Mouse (Mus musculus): ENCODE results near the gene Runx3. TPM values are rescaled to one million over a fixed set of nuclear protein-coding genes. Genes with fewer than 3 reads are reported as not detected.

Runx3 gene
- polyA plus RNA-seq, 2 experiments = 6.3 to 11.1 TPM

DNA sequence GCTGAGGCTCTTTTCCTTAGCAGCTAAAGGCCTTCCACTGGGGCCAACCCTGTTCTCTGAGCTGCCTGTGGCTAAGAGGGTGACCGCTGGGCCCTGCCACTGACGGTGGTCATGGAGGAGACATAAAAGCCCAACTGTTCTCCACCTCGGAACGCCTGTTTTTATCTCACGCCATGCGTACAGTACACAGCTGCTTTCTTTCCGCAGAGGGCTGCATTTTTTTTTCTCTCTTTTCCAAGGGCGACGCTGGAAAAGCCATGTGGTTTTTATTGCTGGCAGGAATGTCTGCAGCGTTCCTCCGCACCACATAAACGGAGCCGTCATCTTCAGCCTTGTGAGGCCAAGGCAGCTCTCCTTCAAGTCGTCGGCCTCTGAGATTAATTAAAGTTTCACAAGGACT lies 26.3 kb downstream of the Runx3 start:
- no peaks in the 10 kb centered on the region for H3K36me3 ChIP-seq (ENCODE audit: control insufficient read depth, insufficient read depth, low read length)
- peak overlapping the region; percentile 18 for H3K4me2 ChIP-seq (replicated peaks; ENCODE audit: low read depth, low read length, severe bottlenecking)
- peak overlapping the region; percentile 63 for H3K27ac ChIP-seq (replicated peaks; ENCODE audit: low read depth, low read length)
- DNase-seq (ENCODE audit: low spot score) (peak; percentile 82), ATAC-seq (ENCODE audit: low FRiP score, low read depth) (peak; percentile 62; the same call in 1 of the 2 replicates)
- peaks cover 34% of the 10 kb centered on the region for H3K4me1 ChIP-seq (ENCODE audit: control insufficient read depth, insufficient read depth, low read length)
- 4% methylated on average over 15 of the region's 15 CpGs for WGBS
- 0 out of 2 replicates have a peak overlapping the region, but pooled peaks have one; percentile 13 for H3K9ac ChIP-seq (ENCODE audit: low read depth, low read length, severe bottlenecking)
- peaks cover 70% of the 10 kb centered on the region for H3K27me3 ChIP-seq (ENCODE audit: control insufficient read depth, insufficient read depth, low read length)
- H3K9me3 ChIP-seq (ENCODE audit: control insufficient read depth, low read length) = no peaks in the 10 kb centered on the region
- H3K4me3 ChIP-seq (replicated peaks; ENCODE audit: low read length) = no peak overlapping the region
- TF ChIP-seq POLR2A (IDR thresholded peaks at IDR 0.05; ENCODE audit: borderline replicate concordance, extremely low read depth, insufficient read depth, insufficient read length) = no peak

DNA sequence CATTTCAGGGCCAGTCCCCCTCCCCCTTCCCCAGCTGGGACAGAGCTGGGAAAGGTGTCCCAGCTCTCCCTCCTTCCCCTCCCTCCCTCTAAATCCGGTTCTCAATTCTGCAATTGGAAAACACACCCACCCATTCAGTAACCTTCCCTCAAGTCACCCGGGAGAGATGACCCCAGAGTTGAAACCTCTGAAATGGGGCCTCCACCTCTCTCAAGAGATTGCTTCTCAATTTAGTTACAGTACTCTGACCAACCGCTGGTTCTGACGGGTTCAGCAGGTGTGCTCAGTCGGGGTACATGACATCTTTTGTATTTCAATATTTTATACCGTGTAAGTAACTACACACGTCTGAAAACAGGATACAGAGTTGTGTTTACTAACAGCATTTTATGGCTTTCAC lies 28.2 kb downstream of the Runx3 start:
- WGBS = 9% methylated on average over 7 of the region's 7 CpGs
- no peak for TF ChIP-seq POLR2A (IDR thresholded peaks at IDR 0.05; ENCODE audit: borderline replicate concordance, extremely low read depth, insufficient read depth, insufficient read length)
- DNase-seq (ENCODE audit: low spot score) = no peak
- no peak overlapping the region for H3K4me3 ChIP-seq (replicated peaks; ENCODE audit: low read length)
- no peaks in the 10 kb centered on the region for H3K9me3 ChIP-seq (ENCODE audit: control insufficient read depth, low read length)
- peaks cover 76% of the 10 kb centered on the region for H3K27me3 ChIP-seq (ENCODE audit: control insufficient read depth, insufficient read depth, low read length)
- no peak overlapping the region for H3K27ac ChIP-seq (replicated peaks; ENCODE audit: low read depth, low read length)
- no peak overlapping the region for H3K4me2 ChIP-seq (replicated peaks; ENCODE audit: low read depth, low read length, severe bottlenecking)
- H3K9ac ChIP-seq (ENCODE audit: low read depth, low read length, severe bottlenecking) = no peak overlapping the region
- no peak for ATAC-seq (ENCODE audit: low FRiP score, low read depth)
- peaks cover 40% of the 10 kb centered on the region for H3K4me1 ChIP-seq (ENCODE audit: control insufficient read depth, insufficient read depth, low read length)
- no peaks in the 10 kb centered on the region for H3K36me3 ChIP-seq (ENCODE audit: control insufficient read depth, insufficient read depth, low read length)

DNA sequence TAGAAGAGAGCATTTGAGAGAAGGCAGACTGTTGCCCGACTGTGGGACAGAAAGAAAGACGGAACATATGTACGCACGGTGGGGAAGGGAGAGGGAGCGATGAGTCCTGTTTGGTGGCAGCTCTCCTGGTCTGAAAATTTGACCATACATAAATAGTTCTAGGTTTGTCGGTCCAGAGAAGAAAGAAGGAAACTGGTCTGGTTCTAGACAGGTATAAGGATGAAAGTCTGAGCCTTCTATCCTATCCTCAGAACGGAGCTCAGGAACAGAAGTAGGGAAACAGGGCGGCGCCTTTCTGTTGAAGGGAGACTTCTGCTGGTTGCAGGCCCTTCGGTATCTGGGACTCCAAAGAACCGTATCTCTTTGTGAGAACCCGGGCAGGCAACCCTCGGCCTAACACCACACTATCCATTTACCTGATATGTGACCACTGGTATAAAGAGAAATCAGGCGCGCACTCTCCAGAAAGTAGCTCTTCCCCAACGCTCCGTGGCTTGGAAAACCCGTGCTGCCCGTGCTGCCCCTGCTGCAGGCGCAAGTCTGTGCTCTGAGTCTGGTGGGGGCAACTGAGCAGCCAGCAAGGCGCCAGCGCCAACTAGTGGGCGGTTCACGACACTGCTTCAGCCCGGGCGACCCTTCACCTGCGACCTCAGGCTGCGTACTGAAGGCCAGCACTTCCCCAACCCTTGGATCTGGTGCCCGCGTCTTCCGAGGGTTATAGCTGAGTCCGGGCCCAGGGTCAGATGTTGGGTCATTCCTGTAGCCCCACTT lies 29.8 kb downstream of the Runx3 start:
- H3K4me2 ChIP-seq (replicated peaks; ENCODE audit: low read depth, low read length, severe bottlenecking) = peak overlapping the region; percentile 13
- DNase-seq (ENCODE audit: low spot score) = peak; percentile 52
- H3K4me1 ChIP-seq (ENCODE audit: control insufficient read depth, insufficient read depth, low read length) = peaks cover 43% of the 10 kb centered on the region
- no peak overlapping the region for H3K9ac ChIP-seq (ENCODE audit: low read depth, low read length, severe bottlenecking)
- peaks cover 84% of the 10 kb centered on the region for H3K27me3 ChIP-seq (ENCODE audit: control insufficient read depth, insufficient read depth, low read length)
- no peak for TF ChIP-seq POLR2A (IDR thresholded peaks at IDR 0.05; ENCODE audit: borderline replicate concordance, extremely low read depth, insufficient read depth, insufficient read length)
- H3K9me3 ChIP-seq (ENCODE audit: control insufficient read depth, low read length) = no peaks in the 10 kb centered on the region
- no peak for ATAC-seq (ENCODE audit: low FRiP score, low read depth)
- 9% methylated on average over 32 of the region's 32 CpGs for WGBS
- peak overlapping the region; percentile 6; the same call in 1 of the 2 replicates for H3K4me3 ChIP-seq (replicated peaks; ENCODE audit: low read length)
- no peaks in the 10 kb centered on the region for H3K36me3 ChIP-seq (ENCODE audit: control insufficient read depth, insufficient read depth, low read length)
- no peak overlapping the region for H3K27ac ChIP-seq (replicated peaks; ENCODE audit: low read depth, low read length)

DNA sequence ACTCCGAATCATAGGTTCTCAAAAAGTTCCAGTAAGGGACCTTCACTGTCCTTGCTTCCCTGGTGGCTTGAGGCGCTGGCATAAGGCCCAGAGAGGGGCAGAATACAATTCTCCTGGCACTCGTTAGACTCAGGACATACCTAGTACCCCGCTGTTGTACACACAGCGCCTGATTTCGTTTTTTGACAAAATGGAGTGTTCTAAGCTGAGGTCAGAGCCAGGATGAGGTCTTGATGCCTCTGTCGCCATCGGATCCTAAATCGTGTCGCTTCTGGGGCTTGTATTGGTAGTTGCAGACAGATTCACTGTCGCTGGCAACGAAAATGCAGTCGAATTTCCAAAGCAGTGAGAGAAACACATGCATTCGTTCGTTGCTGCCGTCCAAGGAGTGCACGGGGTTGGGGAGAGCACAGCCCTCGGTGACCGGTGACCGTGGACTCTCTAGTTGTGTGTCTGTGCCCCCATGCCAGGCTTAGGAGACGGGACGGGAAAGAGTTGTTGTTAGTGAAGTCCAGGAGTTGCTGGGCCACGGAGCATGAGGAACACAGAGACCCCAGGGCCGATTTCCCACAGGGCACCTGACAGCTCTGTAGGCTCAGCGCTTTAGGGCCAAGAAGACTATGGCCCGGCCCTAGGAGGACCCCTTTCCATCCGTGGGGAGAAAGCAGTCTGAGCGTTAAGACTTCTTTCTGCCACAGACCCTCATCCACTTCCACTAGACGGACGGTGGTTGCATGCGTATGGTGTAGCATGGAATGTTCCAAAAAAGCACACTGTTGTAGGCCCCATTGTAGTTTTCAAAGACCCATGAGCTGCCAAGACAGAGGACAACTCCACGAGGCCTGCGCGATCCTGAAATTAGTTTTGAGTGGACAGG lies 30.9 kb downstream of the Runx3 start:
- Histone ChIP-seq H3K4me3 (replicated peaks; ENCODE audit: low read length) (peak overlapping the region; percentile 50), H3K4me2 (replicated peaks; ENCODE audit: low read depth, low read length, severe bottlenecking) (peak overlapping the region; percentile 60), H3K27me3 (ENCODE audit: control insufficient read depth, insufficient read depth, low read length) (peaks cover 93% of the 10 kb centered on the region), H3K9ac (ENCODE audit: low read depth, low read length, severe bottlenecking) (no peak overlapping the region), H3K36me3 (ENCODE audit: control insufficient read depth, insufficient read depth, low read length) (no peaks in the 10 kb centered on the region), H3K9me3 (ENCODE audit: control insufficient read depth, low read length) (no peaks in the 10 kb centered on the region), H3K4me1 (ENCODE audit: control insufficient read depth, insufficient read depth, low read length) (peaks cover 44% of the 10 kb centered on the region), H3K27ac (replicated peaks; ENCODE audit: low read depth, low read length) (no peak overlapping the region)
- DNase-seq (ENCODE audit: low spot score) (no peak), ATAC-seq (ENCODE audit: low FRiP score, low read depth) (no peak)
- WGBS = 11% methylated on average over 34 of the region's 34 CpGs
- no peak for TF ChIP-seq POLR2A (IDR thresholded peaks at IDR 0.05; ENCODE audit: borderline replicate concordance, extremely low read depth, insufficient read depth, insufficient read length)

DNA sequence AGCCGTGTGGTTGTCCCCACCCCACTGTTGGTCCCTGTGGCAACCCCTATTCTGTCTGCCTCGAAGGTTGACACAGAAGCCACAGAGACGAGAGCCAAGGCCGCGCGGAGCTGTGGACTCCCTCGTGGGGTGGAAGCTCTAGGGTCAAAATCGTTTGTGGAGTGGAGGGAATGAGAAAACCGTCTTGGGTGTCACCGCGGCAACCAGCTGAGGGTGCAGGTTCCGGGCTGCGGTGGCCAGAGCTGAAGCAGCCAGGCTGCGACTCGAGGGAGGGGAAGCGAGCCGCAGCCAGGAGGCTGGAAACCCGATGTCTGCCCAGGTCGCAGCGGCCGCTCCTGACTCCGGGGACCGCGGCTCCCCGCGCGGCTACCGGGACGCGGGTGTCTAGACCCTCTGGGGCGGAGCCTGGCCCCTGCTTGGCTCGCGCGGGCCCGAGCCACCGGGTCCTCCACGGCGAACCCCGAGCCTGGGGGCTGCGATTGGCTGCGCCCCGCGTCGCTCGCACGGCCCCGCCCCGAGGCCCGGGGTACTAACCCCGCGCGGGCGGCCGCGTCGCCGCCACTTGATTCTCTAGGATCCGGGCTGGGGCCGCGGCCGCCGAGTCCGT lies 31.6 kb downstream of the Runx3 start:
- Histone ChIP-seq H3K4me2 (replicated peaks; ENCODE audit: low read depth, low read length, severe bottlenecking) (peak overlapping the region; percentile 60), H3K4me1 (ENCODE audit: control insufficient read depth, insufficient read depth, low read length) (peaks cover 43% of the 10 kb centered on the region), H3K27me3 (ENCODE audit: control insufficient read depth, insufficient read depth, low read length) (peaks cover 96% of the 10 kb centered on the region), H3K9ac (ENCODE audit: low read depth, low read length, severe bottlenecking) (peak overlapping the region; percentile 57), H3K9me3 (ENCODE audit: control insufficient read depth, low read length) (no peaks in the 10 kb centered on the region), H3K4me3 (replicated peaks; ENCODE audit: low read length) (peak overlapping the region; percentile 50), H3K27ac (replicated peaks; ENCODE audit: low read depth, low read length) (no peak overlapping the region), H3K36me3 (ENCODE audit: control insufficient read depth, insufficient read depth, low read length) (no peaks in the 10 kb centered on the region)
- ATAC-seq (ENCODE audit: low FRiP score, low read depth) (peak; percentile 48), DNase-seq (ENCODE audit: low spot score) (peak; percentile 43)
- WGBS = 3% methylated on average over 16 of the region's 63 CpGs
- no peak for TF ChIP-seq POLR2A (IDR thresholded peaks at IDR 0.05; ENCODE audit: borderline replicate concordance, extremely low read depth, insufficient read depth, insufficient read length)

Measured in limb, embryonic 14.5 days (tissue).